Mouse (Mus musculus): ENCODE measurements around the gene Flt1.

The Flt1 gene

DNA sequence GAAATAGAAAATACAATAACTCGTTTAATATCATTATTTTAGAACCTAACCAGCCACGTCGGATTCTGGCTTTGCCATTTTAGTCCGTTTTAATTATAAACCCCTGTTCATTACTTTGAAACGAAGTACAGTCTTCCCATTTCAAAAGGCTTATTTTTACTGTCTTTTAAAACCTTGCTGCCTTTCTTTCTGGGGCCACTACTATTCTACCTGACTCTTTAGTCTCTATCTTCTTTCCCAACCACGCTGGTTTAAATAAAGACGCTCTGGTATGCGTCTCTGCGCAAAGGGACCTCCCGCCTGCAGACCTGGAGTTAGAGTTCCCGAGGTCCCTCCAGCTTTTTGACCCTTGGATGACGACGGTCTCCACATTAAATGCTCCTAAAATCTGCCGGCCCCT is 1.4 kb downstream of the Flt1 start:
- DNase-seq: no peak

DNA sequence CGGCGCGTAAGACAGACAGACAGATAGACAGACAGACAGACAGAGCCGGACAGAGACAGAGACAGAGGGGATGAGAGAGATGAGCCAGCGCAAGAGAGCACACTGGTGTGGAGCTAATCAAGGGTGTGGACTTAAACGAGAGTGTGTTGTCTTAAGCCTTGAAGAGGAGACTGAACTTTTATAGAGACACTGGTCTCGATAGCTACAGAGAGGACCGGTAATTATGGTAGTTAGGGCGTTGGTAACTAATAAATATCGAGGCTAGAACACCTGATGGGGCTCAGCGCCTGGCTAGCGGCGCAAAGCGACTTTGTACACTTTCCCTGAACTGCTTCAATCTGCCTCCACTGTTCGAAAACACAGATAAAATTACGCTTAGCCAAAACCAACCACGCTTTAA is 2.0 kb downstream of the Flt1 start:
- no peak for DNase-seq

DNA sequence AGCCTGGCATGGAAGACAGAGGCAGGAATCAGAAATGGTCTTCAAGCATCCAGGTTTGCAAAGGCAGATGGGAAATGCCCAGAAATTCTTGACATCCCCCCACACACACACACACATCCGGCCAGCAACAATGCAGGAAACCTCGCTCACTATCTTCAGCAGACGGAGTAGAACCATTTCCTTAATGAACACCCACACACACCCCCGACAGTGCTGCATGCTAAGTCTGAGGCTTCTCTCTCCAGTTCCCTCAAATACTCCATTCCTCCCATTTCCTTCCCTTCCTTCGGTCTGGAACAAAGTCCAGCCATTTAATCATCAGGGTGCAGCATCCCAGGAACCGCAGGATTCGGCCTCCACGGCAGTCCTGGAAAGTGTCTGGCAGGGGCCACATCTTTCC is 4.4 kb downstream of the Flt1 start:
- DNase-seq: peak; percentile 95

DNA sequence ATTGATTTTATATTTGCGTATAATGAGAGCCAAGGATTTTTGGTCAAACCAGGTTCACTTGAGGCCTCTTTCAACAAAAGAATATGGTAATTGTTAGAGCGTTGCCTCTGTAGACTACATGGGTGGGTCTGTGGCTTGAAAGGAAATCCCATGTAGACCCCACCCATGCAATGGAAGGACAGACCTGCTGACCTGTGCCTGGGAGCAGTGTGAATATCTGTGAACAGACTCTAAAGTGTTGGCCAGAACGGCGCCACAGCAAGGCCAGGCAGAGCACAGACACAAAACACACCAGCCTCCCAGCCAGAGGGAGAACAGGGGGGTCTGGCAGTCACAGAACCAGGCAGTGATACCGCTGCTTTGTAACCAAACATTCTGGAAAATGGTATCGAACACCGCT is 7.5 kb downstream of the Flt1 start:
- peak; percentile 94 for DNase-seq

DNA sequence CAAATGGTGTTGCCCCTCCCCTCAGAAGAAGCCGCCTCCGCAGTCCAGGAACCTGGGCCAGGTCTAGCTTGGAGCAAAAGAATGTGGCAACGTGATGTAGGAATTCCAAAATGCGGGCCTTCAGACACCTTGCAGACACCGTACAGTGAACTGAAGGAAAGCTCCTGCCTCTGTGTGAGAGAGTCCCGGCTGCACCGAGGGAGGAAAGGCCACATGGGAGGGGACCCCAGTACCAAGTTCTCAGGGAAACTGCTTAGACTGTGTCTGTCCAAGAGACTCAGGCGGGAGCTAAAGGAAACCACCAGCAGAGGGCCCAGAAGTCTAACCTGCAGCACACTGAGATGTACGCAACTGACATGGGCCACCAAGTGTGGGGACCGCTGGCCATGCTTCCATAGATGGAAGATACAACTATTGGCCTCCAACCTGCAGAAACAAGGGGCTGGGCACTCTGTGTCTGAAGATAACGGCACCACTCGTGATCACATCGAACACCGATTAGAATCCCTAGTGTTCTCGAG is 9.1 kb downstream of the Flt1 start:
- DNase-seq: peak; percentile 91

DNA sequence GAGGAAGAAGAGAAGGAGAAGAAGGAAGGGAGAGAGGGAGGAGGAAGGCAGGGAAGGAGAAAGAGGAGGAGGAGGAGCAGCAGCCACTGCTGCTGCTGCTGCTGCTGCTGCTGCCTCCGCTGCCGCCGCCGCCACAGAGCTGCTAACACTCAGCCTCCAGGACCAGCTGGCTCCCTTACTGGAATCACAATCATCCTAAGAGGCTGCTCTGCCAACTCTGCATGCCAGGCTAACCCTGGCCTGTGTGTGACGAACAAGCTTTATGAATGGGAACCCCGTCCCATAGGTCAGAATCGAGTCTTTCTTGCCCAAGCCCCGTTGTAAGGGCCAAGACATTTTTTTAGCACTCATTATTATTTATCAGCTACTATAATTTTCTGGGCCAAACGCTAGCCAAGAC is 9.5 kb downstream of the Flt1 start:
- peak; percentile 92 for DNase-seq

DNA sequence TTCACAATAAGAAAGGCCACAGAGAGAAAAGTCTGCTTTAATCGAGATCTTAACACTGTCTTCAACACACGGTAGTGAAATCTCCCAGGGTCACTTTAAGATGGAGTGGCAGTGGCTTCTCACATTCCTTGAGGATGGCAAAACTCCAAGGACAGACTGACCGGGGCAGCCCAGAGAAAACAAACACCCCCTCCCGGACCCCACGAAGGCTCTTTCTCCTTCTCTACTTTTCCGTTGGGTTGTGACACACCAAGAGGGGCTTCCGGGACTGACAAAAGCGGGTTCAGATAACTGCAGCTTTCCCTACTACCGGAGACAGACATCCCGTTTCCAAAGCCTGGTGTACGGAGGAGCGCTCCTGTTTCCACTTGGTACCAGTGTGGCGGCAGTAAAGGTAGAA is 10.4 kb downstream of the Flt1 start:
- peak; percentile 93 for DNase-seq

DNA sequence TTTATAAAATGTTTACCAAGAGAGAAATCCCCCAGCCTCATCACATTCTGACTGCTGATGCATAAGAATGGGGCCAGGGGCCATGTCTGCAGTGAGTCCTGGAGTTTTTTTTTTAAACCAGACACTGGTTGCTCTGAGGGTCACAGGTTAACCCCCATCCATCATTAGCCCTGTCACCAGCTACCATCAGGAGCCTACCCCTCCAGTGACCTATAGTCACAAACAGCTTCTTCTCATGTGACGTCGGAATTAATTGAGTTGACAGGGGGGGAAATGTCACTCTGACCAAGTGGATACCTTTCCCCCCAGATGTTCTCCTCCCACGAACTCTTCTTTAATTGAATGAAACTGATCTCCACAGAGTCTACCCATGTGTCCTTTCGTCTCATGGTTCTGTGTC is 17.3 kb downstream of the Flt1 start:
- DNase-seq: no peak

DNA sequence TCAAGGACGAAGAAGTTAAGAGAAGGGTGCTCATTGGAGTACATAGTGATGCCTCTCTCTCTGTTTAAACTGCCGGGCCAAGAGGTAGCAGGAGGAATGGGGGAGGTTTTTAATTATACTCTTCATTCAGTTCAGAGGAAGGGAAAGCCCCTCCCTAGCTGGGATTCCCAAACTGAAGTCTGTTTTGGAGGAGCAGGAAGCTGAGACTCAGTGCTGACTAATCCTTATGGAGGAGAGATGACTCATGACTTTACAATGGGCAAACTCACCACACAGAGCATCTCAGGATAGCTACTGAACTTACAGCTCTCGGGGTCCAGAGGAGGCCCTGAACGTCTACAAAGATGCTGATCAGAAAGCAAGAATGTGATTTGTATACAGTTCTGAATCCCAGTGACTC is 18.3 kb downstream of the Flt1 start:
- DNase-seq: no peak

DNA sequence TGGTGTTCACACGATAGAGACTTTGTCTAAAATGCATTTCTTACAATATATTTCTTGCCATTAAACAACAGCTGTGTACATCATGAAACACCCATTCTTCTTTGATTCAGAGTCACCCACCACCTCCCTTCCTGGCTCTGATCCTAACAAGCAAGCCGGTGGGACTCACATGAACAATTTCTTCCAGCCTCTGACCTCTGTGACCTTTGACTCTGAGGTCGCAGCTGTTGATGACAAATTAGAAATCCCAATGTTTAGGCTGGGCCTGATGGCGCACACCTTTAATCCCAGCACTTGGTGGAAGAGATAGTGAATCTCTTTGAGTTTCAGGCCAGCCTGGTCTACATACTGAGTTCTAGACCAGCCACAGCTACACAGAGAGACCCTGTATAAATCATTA is 20.9 kb downstream of the Flt1 start:
- no peak for DNase-seq

DNA sequence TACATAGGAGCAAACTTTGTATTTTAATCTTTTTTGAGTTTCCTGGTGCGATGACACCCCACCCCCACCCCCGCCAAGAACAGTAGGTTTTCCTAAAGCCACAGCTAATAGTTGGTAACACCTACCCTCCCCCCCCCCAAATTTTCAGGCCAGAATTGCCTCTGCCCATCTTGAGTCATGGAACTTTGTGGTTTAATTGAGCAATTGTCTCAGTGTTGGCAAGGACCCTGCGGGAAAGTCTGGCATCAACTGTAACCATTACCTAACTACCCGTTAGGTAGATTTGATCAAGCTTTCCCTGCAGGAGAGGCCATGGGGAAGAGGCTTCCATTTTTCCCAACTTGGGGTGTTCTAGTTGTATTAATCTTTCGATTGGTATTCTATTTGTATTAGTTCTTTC is 23.4 kb downstream of the Flt1 start:
- DNase-seq: no peak

DNA sequence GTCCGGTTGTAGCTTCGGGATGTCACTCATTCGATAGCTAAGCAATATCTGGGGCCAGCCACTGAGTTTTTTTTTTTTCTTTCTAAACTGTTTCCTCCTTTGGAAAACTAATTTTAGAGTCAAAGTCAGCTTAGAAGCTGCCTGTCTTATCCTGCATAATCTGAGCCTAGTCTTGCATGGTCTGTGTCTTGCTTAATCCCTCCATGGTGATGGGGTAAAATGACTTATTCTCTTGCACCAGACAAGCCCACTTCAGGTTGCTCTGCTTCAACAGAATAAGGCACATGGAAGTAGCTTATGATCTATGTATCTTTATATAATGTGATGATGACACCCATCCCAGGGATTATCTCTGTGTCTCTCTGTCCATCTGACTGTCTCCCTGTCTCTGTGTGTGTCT is 24.8 kb downstream of the Flt1 start:
- no peak for DNase-seq

DNA sequence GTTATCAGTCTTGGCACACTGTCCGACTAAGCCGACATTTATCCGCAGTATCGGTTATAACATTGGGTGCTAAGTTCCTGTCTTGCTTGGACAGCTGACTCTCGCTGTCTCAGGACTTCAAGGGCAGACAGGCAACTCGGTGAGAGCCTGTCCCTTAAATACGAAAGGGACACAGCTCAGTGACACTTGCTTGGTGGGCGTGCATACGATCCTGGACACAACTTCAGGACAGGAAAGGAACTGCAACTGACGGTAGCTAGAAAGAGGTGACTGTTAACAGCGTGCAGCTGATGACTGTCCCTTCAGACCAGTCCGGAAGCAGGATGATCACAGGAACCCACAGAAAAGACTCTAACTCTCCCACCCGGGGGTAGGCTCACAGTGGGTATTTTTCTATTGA is 27.8 kb downstream of the Flt1 start:
- no peak for DNase-seq

DNA sequence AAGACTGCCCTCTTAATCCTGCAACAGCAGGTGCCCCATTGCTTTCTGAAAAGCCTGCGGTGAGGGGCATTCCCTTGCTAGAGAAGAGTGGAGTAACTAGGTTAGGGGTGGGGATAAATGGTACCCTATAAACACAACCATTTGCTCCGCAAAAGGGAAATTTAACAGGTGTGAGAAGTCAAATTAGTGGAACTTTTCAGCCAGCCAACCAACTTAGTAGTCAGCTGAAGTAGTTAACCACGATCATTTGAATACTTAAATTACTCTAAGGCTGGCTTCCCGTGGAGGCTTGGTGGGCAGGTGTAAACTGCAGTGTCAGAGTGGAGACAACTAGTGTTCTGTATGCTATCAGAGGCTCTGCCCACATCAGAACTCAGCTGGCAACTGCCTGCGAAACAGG is 28.6 kb downstream of the Flt1 start:
- DNase-seq: no peak

DNA sequence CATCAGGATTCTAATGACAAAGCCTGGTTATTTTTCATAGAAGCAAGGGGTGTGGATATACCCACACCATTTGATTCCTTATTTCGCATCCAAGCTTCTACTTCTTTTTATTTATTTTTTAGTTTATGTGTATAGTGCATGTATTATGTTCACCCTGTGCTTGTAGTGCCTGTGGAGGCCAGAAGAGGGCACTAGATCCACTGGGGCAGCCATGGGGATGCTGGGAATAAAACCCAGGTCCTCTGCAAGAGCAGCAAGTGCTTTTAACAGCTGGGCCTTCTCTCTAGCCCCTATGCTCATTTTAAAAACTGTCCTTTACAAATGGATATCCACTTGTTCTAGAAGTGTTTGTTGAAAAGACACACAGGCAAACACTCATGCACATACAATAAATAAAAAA is 33.2 kb downstream of the Flt1 start:
- peak; percentile 22 for DNase-seq

DNA sequence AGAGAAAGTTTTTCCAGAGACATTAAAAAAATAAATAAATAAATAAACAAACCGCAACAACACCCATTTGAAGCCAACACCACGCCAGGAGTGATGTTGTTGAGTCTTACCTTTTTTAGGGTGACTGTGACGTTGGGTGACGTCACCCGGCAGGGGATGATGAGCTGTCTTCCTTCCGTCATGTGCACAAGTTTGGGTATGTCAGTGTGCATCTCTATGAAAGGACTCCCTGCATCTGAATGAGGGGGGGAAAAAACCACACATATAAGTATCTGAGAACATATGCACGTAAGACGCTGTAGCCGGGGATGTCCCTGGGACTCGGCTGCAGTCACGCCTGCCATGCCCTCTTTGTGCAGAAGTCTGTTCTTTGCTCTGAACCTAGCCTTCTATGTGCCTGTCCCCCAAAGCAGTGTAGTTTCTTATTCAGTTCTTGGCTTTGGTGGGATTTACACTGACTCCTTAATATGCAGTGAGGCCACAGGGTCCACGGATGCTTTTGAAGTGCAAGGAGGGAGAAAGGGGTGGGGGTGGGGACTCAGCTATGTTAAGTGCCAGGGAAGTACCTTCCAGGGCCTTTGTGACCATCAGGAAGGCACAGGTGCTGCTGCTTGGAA is 42.0 kb downstream of the Flt1 start:
- DNase-seq: no peak

DNA sequence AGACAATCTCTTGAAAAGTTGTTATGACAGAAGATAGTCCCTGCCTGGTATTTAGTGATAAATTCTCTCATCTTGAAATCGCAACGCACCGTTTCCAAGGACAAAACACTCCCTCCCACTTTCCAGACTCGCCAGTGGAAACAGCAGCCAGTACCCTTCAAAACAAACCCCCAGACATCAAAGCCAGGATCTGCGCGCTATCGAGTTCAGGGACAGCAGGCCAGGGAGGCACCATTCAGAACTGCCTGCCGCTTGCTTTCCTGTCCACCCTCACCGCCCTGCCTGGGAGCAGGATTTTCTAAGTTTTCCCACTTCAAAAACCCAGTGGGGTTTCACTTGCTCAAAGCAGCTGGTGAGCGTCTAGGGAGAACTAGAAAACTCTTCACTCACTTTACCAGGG is 44.6 kb downstream of the Flt1 start:
- DNase-seq: no peak

DNA sequence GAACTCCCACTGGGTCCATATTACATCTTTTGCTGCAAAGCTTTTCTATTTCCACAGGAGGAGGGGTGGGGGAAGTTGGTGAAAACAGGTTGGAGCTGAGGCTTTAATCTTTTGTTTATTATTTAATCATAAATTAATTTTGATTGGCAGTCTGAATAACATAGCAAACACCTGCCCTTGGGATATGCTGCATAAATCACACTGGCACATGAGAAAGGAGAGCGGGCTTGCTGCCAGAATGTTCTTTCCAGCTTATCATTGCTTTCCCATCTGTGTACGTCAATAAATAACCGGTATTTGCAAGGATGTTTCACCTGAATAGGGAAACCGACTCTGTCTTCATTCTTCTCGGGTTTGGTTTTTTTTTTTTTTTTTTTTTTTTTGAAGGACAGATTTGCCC is 45.1 kb downstream of the Flt1 start:
- no peak for DNase-seq

DNA sequence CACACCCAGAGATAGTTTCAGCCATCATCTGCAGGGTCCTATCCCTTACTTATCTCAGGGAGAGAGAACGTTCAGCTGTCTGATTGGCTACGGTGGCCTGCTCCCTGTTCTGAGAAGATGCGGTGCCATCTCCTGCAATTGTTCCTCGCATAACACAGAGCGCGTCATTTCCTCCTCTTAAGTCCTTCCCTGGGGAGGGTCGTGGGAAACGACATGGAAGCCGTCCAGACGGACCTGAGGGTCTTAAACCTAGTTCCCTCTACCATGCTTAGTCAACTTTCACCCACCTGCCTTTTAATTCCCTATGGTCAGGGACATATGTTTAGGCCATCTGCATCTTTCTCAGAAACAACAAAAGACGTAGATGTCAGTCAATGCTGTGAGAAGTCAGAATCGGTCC is 46.5 kb downstream of the Flt1 start:
- peak; percentile 95 for DNase-seq

DNA sequence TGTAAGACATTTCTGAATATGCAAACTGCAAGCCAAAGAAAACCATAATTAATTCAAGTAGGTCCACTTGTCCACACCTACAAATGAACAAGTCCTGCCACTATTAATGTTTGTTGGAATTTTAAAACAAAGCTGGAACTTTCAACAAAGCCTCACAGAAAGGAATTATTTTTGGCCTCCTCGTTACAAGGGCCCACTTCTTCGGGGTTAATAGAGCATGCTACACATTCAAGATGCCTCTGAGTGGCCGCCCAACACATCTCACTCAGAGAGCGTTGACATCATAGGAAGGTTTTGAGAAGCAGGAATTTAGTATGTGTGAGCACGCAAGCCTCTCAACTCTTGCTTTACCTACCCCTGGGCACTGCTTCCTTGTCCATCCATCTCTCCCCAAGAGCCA is 50.0 kb downstream of the Flt1 start:
- no peak for DNase-seq

DNA sequence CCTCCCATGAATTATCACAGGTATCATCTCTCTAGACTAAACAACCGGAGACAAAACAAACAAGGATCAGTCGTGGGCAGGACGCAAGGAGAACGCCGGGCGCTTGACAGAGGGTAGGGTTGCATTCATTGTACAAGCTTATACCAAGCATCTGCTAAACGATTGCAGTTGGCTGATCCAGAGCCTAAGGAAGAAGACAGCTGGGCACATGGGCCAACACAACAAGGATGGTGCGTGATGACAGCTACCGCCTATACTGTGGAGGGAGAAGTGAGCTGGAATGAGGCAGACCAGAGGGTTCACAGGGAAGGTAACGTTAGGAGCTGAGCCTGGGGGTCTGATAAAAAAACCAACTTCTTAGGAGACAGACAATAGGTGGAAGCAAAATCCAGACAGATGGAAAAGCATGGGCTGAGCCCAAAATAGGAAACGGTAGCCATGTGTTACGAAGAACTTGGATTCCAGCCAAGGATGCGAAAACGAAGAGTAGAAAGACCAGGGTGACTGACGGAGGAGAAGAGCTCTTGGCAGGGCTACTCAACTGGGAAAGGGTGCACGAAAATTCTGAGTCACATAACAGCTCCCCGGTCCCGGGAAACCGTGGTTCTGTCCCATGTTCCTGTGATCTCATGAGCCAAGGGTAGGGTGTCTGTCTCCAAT is 53.9 kb downstream of the Flt1 start:
- peak; percentile 96 for DNase-seq

DNA sequence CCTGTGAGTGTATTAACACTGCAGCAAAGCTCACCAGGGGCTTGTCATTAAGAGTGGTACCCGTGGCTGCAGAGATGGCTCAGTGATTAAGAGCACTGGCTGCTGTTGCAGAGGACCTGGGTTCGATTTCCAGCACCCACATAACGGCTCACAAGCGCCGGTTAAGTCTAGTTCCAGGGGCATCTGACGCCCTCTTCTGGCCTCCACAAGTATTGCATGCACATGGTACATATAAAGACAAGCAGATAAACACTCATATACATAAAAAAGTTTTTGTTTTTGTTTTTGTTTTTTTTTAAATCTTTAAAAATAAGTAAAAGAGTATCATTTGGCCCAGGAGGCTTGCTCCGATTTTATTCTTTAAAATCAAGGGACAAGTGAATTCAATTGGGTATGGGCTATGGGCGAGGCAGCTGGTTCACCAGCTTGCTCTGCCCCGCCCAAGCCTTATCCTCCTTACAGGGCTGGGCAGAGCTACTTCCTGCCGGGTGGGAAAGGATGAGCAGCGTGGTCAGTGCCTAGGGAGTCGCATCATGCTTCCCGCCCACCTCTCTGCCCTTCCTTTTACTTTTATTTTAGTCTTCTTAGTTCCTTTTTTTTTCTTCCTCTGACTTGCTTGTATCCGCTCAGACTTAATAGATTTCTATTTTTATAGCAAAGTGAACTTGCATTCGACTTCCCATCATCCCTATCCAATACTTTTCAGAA is 57.0 kb downstream of the Flt1 start:
- DNase-seq: peak; percentile 79

DNA sequence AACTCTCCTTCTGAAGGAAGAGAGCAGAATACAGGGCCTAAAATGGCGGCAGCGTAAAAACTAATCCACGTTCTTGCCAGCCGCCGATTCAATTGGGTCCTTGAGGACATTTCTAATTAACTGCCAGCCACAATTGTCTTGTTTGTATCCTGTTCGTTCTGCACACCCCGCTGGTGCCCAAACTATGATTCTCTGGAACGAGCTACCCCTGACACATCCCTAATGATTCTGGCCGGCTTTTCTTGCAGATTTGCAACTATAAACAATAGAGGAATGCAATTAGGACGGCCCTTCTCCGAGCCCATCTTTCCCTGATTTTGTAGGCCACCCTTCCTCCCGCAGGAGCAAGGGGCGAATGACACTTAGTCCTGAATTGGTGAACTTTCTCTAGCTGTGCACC is 59.9 kb downstream of the Flt1 start:
- DNase-seq: peak; percentile 76

DNA sequence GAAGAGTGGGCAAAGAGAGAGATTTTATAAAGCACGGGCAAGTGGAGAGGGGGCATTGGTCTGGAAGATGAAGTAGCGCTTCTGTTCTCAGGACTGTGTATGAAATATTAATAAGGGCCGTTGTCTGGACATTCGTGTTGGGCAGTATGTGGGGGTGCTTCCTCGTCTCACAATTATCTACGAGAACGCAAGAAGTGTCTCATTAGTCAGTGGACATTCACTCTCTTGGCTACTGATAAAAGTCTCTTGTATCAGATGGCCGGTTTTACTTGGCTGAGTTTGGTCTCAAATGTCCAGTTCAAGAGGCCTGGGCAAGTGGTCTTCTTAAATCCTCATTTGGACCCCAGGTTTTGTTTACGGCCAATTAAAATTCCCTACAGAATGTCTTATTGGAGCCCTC is 60.4 kb downstream of the Flt1 start:
- peak; percentile 40 for DNase-seq
